Mouse (Mus musculus): ENCODE data around the gene Keg1. TPM values are rescaled to one million over a fixed set of nuclear protein-coding genes. Genes with fewer than 3 reads are reported as not detected.

Keg1 gene
- total RNA-seq, 2 experiments from 2014 or later = not detected

- no peak for DNase-seq
- intact Hi-C loops (cut with DNase I) = no loop called here
Observed at GRCm38 (mm10) chr19:12762212-12763130, 66.9 kb downstream of the Keg1 start.

DNA sequence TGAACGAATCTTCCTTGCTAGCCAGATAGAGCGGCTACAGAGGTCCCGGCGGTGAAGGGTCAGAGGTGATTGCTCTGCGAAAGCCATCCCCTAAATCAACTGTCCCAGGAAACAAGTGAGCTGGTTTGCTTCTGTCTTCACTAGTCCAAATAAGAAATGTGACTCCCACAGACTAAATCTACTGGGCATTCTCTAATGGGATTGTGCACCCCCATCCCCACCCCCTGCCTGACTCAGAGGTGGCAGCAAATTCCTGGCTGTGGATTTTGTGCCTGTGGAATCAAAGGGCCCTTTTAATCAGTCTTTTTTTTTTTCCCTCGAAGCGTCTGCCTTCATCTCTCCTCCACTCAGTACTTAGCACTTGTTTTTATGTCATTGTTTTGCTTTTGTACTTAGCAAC is 69.7 kb downstream of the Keg1 start, which contains the start of gene Cntf:
Cntf (minus strand) TSS at position 325 of the 400 bp plus-strand sequence.
- peak in 1 of 2 experiments; percentile 12 for DNase-seq
- intact Hi-C loops (cut with DNase I) = no loop called here

Other genes starting within 250 kb of the Keg1 start
- 1 to 10 TPM; 4.8 to 5.3 TPM for gene Mpeg1, start 235.0 kb upstream of the Keg1 start, total RNA-seq (2021)
- gene Dtx4, start 194.3 kb upstream of the Keg1 start, total RNA-seq (2021) = 10 to 100 TPM in 1 of 2 experiments, 1 to 10 TPM in 1; 9.6 to 10.7 TPM
- 10 to 100 TPM in 1 of 2 experiments, 1 to 10 TPM in 1; 9.8 to 12.1 TPM for gene Fam111a, start 150.0 kb upstream of the Keg1 start, total RNA-seq (2021)
- gene Gm4952, start 95.8 kb upstream of the Keg1 start, total RNA-seq (2021) = not detected
- gene Glyat, start 62.5 kb upstream of the Keg1 start, total RNA-seq (2021) = not detected
- gene Olfr1442, start 25.3 kb upstream of the Keg1 start, total RNA-seq (2021) = not detected
- not detected for gene Olfr1443, start 17.7 kb upstream of the Keg1 start, total RNA-seq (2021)
- gene Cntf, start 69.8 kb downstream of the Keg1 start, total RNA-seq (2021) = 1 to 10 TPM; 1.5 to 2.9 TPM
- gene Zfp91, start 100.3 kb downstream of the Keg1 start, total RNA-seq (2021) = 10 to 100 TPM; 76.3 to 76.4 TPM
- gene Lpxn, start 100.4 kb downstream of the Keg1 start, total RNA-seq (2021) = 1 to 10 TPM in 1 of 2 experiments, under 1 TPM in 1; 0.99 to 1.1 TPM
- gene Gm5244, start 150.9 kb downstream of the Keg1 start, total RNA-seq (2021) = not detected
- not detected for gene Olfr1444, start 161.5 kb downstream of the Keg1 start, total RNA-seq (2021)
- not detected for gene Olfr1445, start 188.1 kb downstream of the Keg1 start, total RNA-seq (2021)
- not detected for gene Olfr1446, start 197.7 kb downstream of the Keg1 start, total RNA-seq (2021)
- gene Olfr1447, start 208.0 kb downstream of the Keg1 start, total RNA-seq (2021) = not detected
- gene Olfr1448, start 228.6 kb downstream of the Keg1 start, total RNA-seq (2021) = not detected
- not detected for gene Olfr1449, start 235.1 kb downstream of the Keg1 start, total RNA-seq (2021)